Mouse (Mus musculus) intestine, embryonic 15.5 days (tissue): ENCODE results near the gene Ddx50. TPM values are rescaled to one million over a fixed set of nuclear protein-coding genes. Genes with fewer than 3 reads are reported as not detected.

Source experiments
- ATAC-seq: fragments of 200-750 bp; cut with Nextera tagmentation; 2 replicates; pipeline ENCODE4 v1.8.0; 2017; ENCODE audit warnings: moderate TSS enrichment, moderate library complexity
- H3K27ac ChIP-seq: fragments of 300-500 bp; sonication (generic); 2 replicates; pipeline ENCODE4 v1.5.1; 2015; ENCODE audit warnings: mild to moderate bottlenecking, inconsistent platforms
- H3K27me3 ChIP-seq: fragments of 300-500 bp; sonication (generic); replicated peaks from 2 replicates; pipeline ENCODE4 v1.6.1; 2015; ENCODE audit warnings: inconsistent platforms
- H3K36me3 ChIP-seq: fragments of 300-500 bp; sonication (generic); 2 replicates; pipeline ENCODE4 v1.6.1; 2015; ENCODE audit warnings: inconsistent platforms
- H3K4me1 ChIP-seq: fragments of 300-500 bp; sonication (generic); replicated peaks from 2 replicates; pipeline ENCODE4 v1.6.1; 2015; ENCODE audit warnings: inconsistent platforms
- H3K4me2 ChIP-seq: fragments of 300-500 bp; sonication (generic); replicated peaks from 2 replicates; pipeline ENCODE4 v1.6.1; 2015; ENCODE audit warnings: mild to moderate bottlenecking, inconsistent platforms
- H3K4me3 ChIP-seq: fragments of 300-500 bp; sonication (generic); replicated peaks from 2 replicates; pipeline ENCODE4 v1.5.1; 2015; ENCODE audit warnings: inconsistent platforms
- H3K9ac ChIP-seq: fragments of 300-500 bp; sonication (generic); 2 replicates; pipeline ENCODE4 v1.6.1; 2015; ENCODE audit warnings: inconsistent platforms
- H3K9me3 ChIP-seq: fragments of 300-500 bp; sonication (generic); 2 replicates; pipeline ENCODE4 v1.6.1; 2016; ENCODE audit warnings: inconsistent platforms
- WGBS: fragments of 180-500 bp; shearing (Covaris S2); methylation state at CpG from one replicate; pipeline ENCODE4 v1.1.7; 2015; 5-methylcytosine and 5-hydroxymethylcytosine counted together
- polyA plus RNA-seq: library from polyadenylated mRNA; unstranded; fragments of >200 nt; fragmentation: Nextera tagmentation; extraction: Ambion mirVana; gene quantifications from 2 replicates; pipeline ENCODE4 v1.2.1, GENCODE M21; 2015

Ddx50 gene
- polyA plus RNA-seq, 1 experiment from 2014 or later, result 112 TPM

GRCm38 (mm10) chr10:62664963-62665590 lies 14.1 kb upstream of the Ddx50 start:
- Histone ChIP-seq H3K9me3 (no peaks in the 10 kb centered on the region), H3K4me2 (peak overlapping the region; percentile 46), H3K9ac (no peak overlapping the region), H3K36me3 (no peaks in the 10 kb centered on the region), H3K27ac (0 out of 2 replicates have a peak overlapping the region, but pooled peaks have one; percentile 1), H3K27me3 (no peaks in the 10 kb centered on the region), H3K4me3 (peak overlapping the region; percentile 5; the same call in 1 of the 2 replicates), H3K4me1 (0 out of 2 replicates have a peak, but pooled peaks cover 2% of the 10 kb centered on the region)
- no peak for ATAC-seq
- 52% methylated on average over 27 of the region's 27 CpGs for WGBS

- Histone ChIP-seq H3K4me2 (no peak overlapping the region), H3K9me3 (no peaks in the 10 kb centered on the region), H3K36me3 (no peaks in the 10 kb centered on the region), H3K4me3 (no peak overlapping the region), H3K27ac (no peak overlapping the region), H3K4me1 (0 out of 2 replicates have a peak, but pooled peaks cover 2% of the 10 kb centered on the region), H3K9ac (no peak overlapping the region), H3K27me3 (no peaks in the 10 kb centered on the region)
- 82% methylated on average over 10 of the region's 10 CpGs for WGBS
- ATAC-seq, result no peak
Measured at GRCm38 (mm10) chr10:62664171-62664570, 13.2 kb upstream of the Ddx50 start.

GRCm38 (mm10) chr10:62656711-62657110 lies 5.7 kb upstream of the Ddx50 start:
- H3K4me3 ChIP-seq, result no peak overlapping the region
- H3K4me1 ChIP-seq, result no peaks in the 10 kb centered on the region
- no peaks in the 10 kb centered on the region for H3K27me3 ChIP-seq
- WGBS, result 84% methylated on average over 7 of the region's 7 CpGs
- no peak overlapping the region for H3K27ac ChIP-seq
- H3K36me3 ChIP-seq, result no peaks in the 10 kb centered on the region
- H3K4me2 ChIP-seq, result no peak overlapping the region
- no peak for ATAC-seq
- no peaks in the 10 kb centered on the region for H3K9me3 ChIP-seq
- H3K9ac ChIP-seq, result no peak overlapping the region

GRCm38 (mm10) chr10:62651961-62652360 lies 943 bp upstream of the Ddx50 start:
- Histone ChIP-seq H3K9me3 (no peaks in the 10 kb centered on the region), H3K27me3 (no peaks in the 10 kb centered on the region), H3K4me1 (0 out of 2 replicates have a peak, but pooled peaks cover 6% of the 10 kb centered on the region), H3K9ac (peak overlapping the region; percentile 28), H3K4me2 (peak overlapping the region; percentile 64), H3K4me3 (peak overlapping the region; percentile 87), H3K36me3 (no peaks in the 10 kb centered on the region), H3K27ac (peak overlapping the region; percentile 90)
- ATAC-seq, result no peak
- WGBS, result 20% methylated on average over 3 of the region's 3 CpGs

- 0% methylated on average over 17 of the region's 17 CpGs for WGBS
Measured at GRCm38 (mm10) chr10:62650358-62650782, 648 bp downstream of the Ddx50 start.

GRCm38 (mm10) chr10:62604161-62604560 lies 46.9 kb downstream of the Ddx50 start:
- Histone ChIP-seq H3K4me3 (no peak overlapping the region), H3K9me3 (no peaks in the 10 kb centered on the region), H3K9ac (no peak overlapping the region), H3K27me3 (no peaks in the 10 kb centered on the region), H3K4me2 (no peak overlapping the region), H3K36me3 (no peaks in the 10 kb centered on the region), H3K27ac (no peak overlapping the region), H3K4me1 (no peaks in the 10 kb centered on the region)
- 85% methylated on average over 3 of the region's 3 CpGs for WGBS
- no peak for ATAC-seq

More at GRCm38 (mm10) chr10:62650358-62650782, 648 bp downstream of the Ddx50 start:
- peak overlapping the region; percentile 87 for H3K4me3 ChIP-seq
- peak overlapping the region; percentile 71 for H3K4me2 ChIP-seq
- H3K9ac ChIP-seq, result peak overlapping the region; percentile 54
- H3K9me3 ChIP-seq, result no peaks in the 10 kb centered on the region
- H3K27me3 ChIP-seq, result no peaks in the 10 kb centered on the region
- no peak for ATAC-seq
- peak overlapping the region; percentile 87 for H3K27ac ChIP-seq
- H3K4me1 ChIP-seq, result 0 out of 2 replicates have a peak, but pooled peaks cover 6% of the 10 kb centered on the region
- H3K36me3 ChIP-seq, result 0 out of 2 replicates have a peak, but pooled peaks cover 5% of the 10 kb centered on the region

GRCm38 (mm10) chr10:62603233-62604030 lies 47.6 kb downstream of the Ddx50 start:
- ATAC-seq, result no peak
- Histone ChIP-seq H3K27ac (no peak overlapping the region), H3K4me3 (0 out of 2 replicates have a peak overlapping the region, but pooled peaks have one; percentile 99), H3K27me3 (no peaks in the 10 kb centered on the region), H3K9ac (no peak overlapping the region), H3K4me1 (no peaks in the 10 kb centered on the region), H3K9me3 (no peaks in the 10 kb centered on the region), H3K36me3 (no peaks in the 10 kb centered on the region), H3K4me2 (peak overlapping the region; percentile 80; the same call in 1 of the 2 replicates)
- WGBS, result 82% methylated on average over 12 of the region's 12 CpGs

GRCm38 (mm10) chr10:62602177-62603040 lies 48.6 kb downstream of the Ddx50 start, which contains the start of gene Ddx21:
Ddx21 (minus strand) TSS chr10:62602281.
- Histone ChIP-seq H3K27ac (peak within 1 kb of the TSS; percentile 76), H3K9me3 (no peaks in the 10 kb centered on the region), H3K4me2 (peak within 1 kb of the TSS; percentile 80), H3K27me3 (no peaks in the 10 kb centered on the region), H3K36me3 (peaks cover 7% of the 10 kb centered on the region; the same call in 1 of the 2 replicates), H3K4me3 (peak within 1 kb of the TSS; percentile 99), H3K4me1 (no peaks in the 10 kb centered on the region), H3K9ac (peak within 1 kb of the TSS; percentile 82)
- peak; percentile 99 for ATAC-seq
- 5% methylated on average over 53 of the region's 53 CpGs for WGBS

- Histone ChIP-seq H3K27me3 (no peaks in the 10 kb centered on the region), H3K4me2 (peak overlapping the region; percentile 80), H3K36me3 (peaks cover 12% of the 10 kb centered on the region; the same call in 1 of the 2 replicates), H3K9me3 (no peaks in the 10 kb centered on the region), H3K9ac (peak overlapping the region; percentile 82), H3K4me3 (peak overlapping the region; percentile 99), H3K27ac (peak overlapping the region; percentile 76), H3K4me1 (no peaks in the 10 kb centered on the region)
- under 1% methylated on average over 23 of the region's 23 CpGs for WGBS
- peak; percentile 89 for ATAC-seq
Measured at GRCm38 (mm10) chr10:62601833-62602176, 49.2 kb downstream of the Ddx50 start.

- Histone ChIP-seq H3K9ac (peak overlapping the region; percentile 82), H3K27ac (no peak overlapping the region), H3K4me3 (peak overlapping the region; percentile 99), H3K4me2 (peak overlapping the region; percentile 80), H3K4me1 (no peaks in the 10 kb centered on the region), H3K9me3 (no peaks in the 10 kb centered on the region), H3K27me3 (no peaks in the 10 kb centered on the region), H3K36me3 (peaks cover 13% of the 10 kb centered on the region; the same call in 1 of the 2 replicates)
- no peak for ATAC-seq
- 10% methylated on average over 20 of the region's 20 CpGs for WGBS
Measured at GRCm38 (mm10) chr10:62601053-62601791, 49.8 kb downstream of the Ddx50 start.

- Histone ChIP-seq H3K4me2 (no peak overlapping the region), H3K9me3 (no peaks in the 10 kb centered on the region), H3K4me3 (no peak overlapping the region), H3K27ac (no peak overlapping the region), H3K36me3 (peaks cover 13% of the 10 kb centered on the region; the same call in 1 of the 2 replicates), H3K27me3 (no peaks in the 10 kb centered on the region), H3K9ac (no peak overlapping the region), H3K4me1 (no peaks in the 10 kb centered on the region)
- no peak for ATAC-seq
- 83% methylated on average over 6 of the region's 6 CpGs for WGBS
Measured at GRCm38 (mm10) chr10:62600056-62600455, 51.0 kb downstream of the Ddx50 start.
